Mouse (Mus musculus) adrenal gland, postnatal 25 days (tissue): ENCODE results near the gene Rnf169. TPM values are rescaled to one million over a fixed set of nuclear protein-coding genes. Genes with fewer than 3 reads are reported as not detected.
A peak's percentile ranks its signal among the peaks of the same experiment; 100 is the strongest.

Source experiments
- DNase-seq: peaks from one replicate; pipeline ENCODE4 v3.0.0; 2021; ENCODE audit warnings: mixed read lengths
- total RNA-seq: library from RNA; stranded (reverse); gene quantifications from 2 replicates; pipeline ENCODE4 v1.2.3, GENCODE M21; 2021

Gene Rnf169
- total RNA-seq, 1 experiment from 2014 or later = 19.8 TPM

- no peak for DNase-seq
Observed at GRCm38 (mm10) chr7:99891471-99891870, 88.8 kb downstream of the Rnf169 start.

- no peak for DNase-seq
Observed at GRCm38 (mm10) chr7:99890168-99890755, 90.0 kb downstream of the Rnf169 start.

GRCm38 (mm10) chr7:99889175-99889880, 90.9 kb downstream of the Rnf169 start:
- DNase-seq = no peak

- no peak for DNase-seq
Observed at GRCm38 (mm10) chr7:99887743-99888142, 92.5 kb downstream of the Rnf169 start.

GRCm38 (mm10) chr7:99887230-99887735, 93.0 kb downstream of the Rnf169 start:
- DNase-seq = no peak

- no peak for DNase-seq
Observed at GRCm38 (mm10) chr7:99878254-99878653, 102.0 kb downstream of the Rnf169 start.

GRCm38 (mm10) chr7:99876345-99876744, 103.9 kb downstream of the Rnf169 start:
- peak; percentile 84 for DNase-seq

GRCm38 (mm10) chr7:99875891-99876290, 104.4 kb downstream of the Rnf169 start:
- no peak for DNase-seq

- no peak for DNase-seq
Observed at GRCm38 (mm10) chr7:99873965-99874364, 106.3 kb downstream of the Rnf169 start.

Other genes with a start within 250 kb of the Rnf169 start
- not detected in 2 replicates for gene Olfr521, start 216.9 kb downstream of the Rnf169 start, total RNA-seq
- 1.6 and 2.7 TPM in 2 replicates for gene Neu3, start 152.0 kb downstream of the Rnf169 start, total RNA-seq
- 2.9 and 6.4 TPM in 2 replicates for gene Xrra1, start 121.3 kb downstream of the Rnf169 start, total RNA-seq
- 156 and 170 TPM in 2 replicates for gene Spcs2, start 117.0 kb downstream of the Rnf169 start, total RNA-seq
- not detected in 2 replicates for gene Chrdl2, start 25.7 kb upstream of the Rnf169 start, total RNA-seq
- gene Pold3, start 141.1 kb upstream of the Rnf169 start, total RNA-seq = 25.6 and 33.6 TPM in 2 replicates
- gene Lipt2, start 178.8 kb upstream of the Rnf169 start, total RNA-seq = 6.1 and 6.2 TPM in 2 replicates
- 0.85 and 1.3 TPM in 2 replicates for gene Kcne3, start 196.1 kb upstream of the Rnf169 start, total RNA-seq
- 8.3 and 12.8 TPM in 2 replicates for gene Pgm2l1, start 246.9 kb upstream of the Rnf169 start, total RNA-seq